Mouse (Mus musculus): ENCODE results near the gene Slc23a4.

Gene Slc23a4

GRCm38 (mm10) chr6:34988081-34988761 lies at the start of gene Slc23a4:
Slc23a4 (minus strand) TSS chr6:34988404.
- no peak for DNase-seq

GRCm38 (mm10) chr6:35033341-35033740 lies 45.1 kb upstream of the Slc23a4 start:
- no peak for DNase-seq

- DNase-seq = no peak
These were observed 44.5 kb upstream of the Slc23a4 start for GRCm38 (mm10) chr6:35032704-35033103.

GRCm38 (mm10) chr6:35030811-35031210 lies 42.6 kb upstream of the Slc23a4 start:
- no peak for DNase-seq

- DNase-seq = no peak
These were observed 42.0 kb upstream of the Slc23a4 start for GRCm38 (mm10) chr6:35030226-35030625.

- no peak for DNase-seq
These were observed 39.8 kb upstream of the Slc23a4 start for GRCm38 (mm10) chr6:35028023-35028422.

- DNase-seq = no peak
These were observed 39.1 kb upstream of the Slc23a4 start for GRCm38 (mm10) chr6:35027257-35027656.

GRCm38 (mm10) chr6:35016624-35017023 lies 28.4 kb upstream of the Slc23a4 start:
- no peak for DNase-seq

- no peak for DNase-seq
These were observed 23.7 kb upstream of the Slc23a4 start for GRCm38 (mm10) chr6:35011953-35012352.

GRCm38 (mm10) chr6:35010705-35011104 lies 22.5 kb upstream of the Slc23a4 start:
- DNase-seq = no peak

GRCm38 (mm10) chr6:35002261-35002669 lies 14.1 kb upstream of the Slc23a4 start:
- DNase-seq = no peak

- no peak for DNase-seq
These were observed 10.9 kb upstream of the Slc23a4 start for GRCm38 (mm10) chr6:34999101-34999500.

GRCm38 (mm10) chr6:34996496-34996895 lies 8.3 kb upstream of the Slc23a4 start:
- no peak for DNase-seq

GRCm38 (mm10) chr6:34995265-34995681 lies 7.1 kb upstream of the Slc23a4 start:
- DNase-seq = peak; percentile 72

GRCm38 (mm10) chr6:34994692-34995091 lies 6.5 kb upstream of the Slc23a4 start:
- no peak for DNase-seq

- no peak for DNase-seq
These were observed 1.1 kb upstream of the Slc23a4 start for GRCm38 (mm10) chr6:34989263-34989662.

GRCm38 (mm10) chr6:34987085-34987645 lies 1.0 kb downstream of the Slc23a4 start:
- DNase-seq = no peak

- DNase-seq = no peak
These were observed 7.5 kb downstream of the Slc23a4 start for GRCm38 (mm10) chr6:34980661-34981060.

- DNase-seq = no peak
These were observed 8.9 kb downstream of the Slc23a4 start for GRCm38 (mm10) chr6:34979291-34979690.

GRCm38 (mm10) chr6:34971181-34971580 lies 17.0 kb downstream of the Slc23a4 start:
- no peak for DNase-seq

GRCm38 (mm10) chr6:34965819-34966539 lies 22.2 kb downstream of the Slc23a4 start:
- DNase-seq = no peak

- DNase-seq = no peak
These were observed 23.7 kb downstream of the Slc23a4 start for GRCm38 (mm10) chr6:34964550-34964949.

GRCm38 (mm10) chr6:34959131-34959530 lies 29.1 kb downstream of the Slc23a4 start:
- no peak for DNase-seq

GRCm38 (mm10) chr6:34955862-34956241 lies 32.4 kb downstream of the Slc23a4 start:
- DNase-seq = no peak

Data from kidney, adult 11 months (tissue).